Mouse (Mus musculus) cortical plate, adult 2 months (tissue): Measurements from ENCODE around the gene Slc38a3. TPM values are rescaled to one million over a fixed set of nuclear protein-coding genes. Genes with fewer than 3 reads are reported as not detected.

Experiments
- H3K27ac ChIP-seq: fragments of 200-500 bp; 2 replicates; pipeline ENCODE4 v1.5.1; 2012; ENCODE audit warnings: low read length, control low read depth, inconsistent platforms; ENCODE audit not compliant: insufficient read depth
- H3K4me1 ChIP-seq: fragments of 200-500 bp; 2 replicates; pipeline ENCODE4 v1.6.1; 2011; ENCODE audit warnings: low read length; ENCODE audit not compliant: control insufficient read depth, insufficient read depth
- H3K4me3 ChIP-seq: fragments of 200-500 bp; 2 replicates; pipeline ENCODE4 v1.5.1; 2011; ENCODE audit warnings: mild to moderate bottlenecking, low read length, control low read depth; ENCODE audit not compliant: insufficient read depth
- CTCF ChIP-seq: fragments of 200-500 bp; IDR thresholded peaks from 2 replicates; pipeline ENCODE4 v1.5.1; 2011; ENCODE audit warnings: mild to moderate bottlenecking, control low read depth, low read length; ENCODE audit not compliant: insufficient read depth; ENCODE audit errors: extremely low read depth
- POLR2A ChIP-seq: fragments of 200-500 bp; IDR thresholded peaks from 2 replicates; pipeline ENCODE4 v1.6.1; 2011; ENCODE audit warnings: mild to moderate bottlenecking, low read length, control low read depth; ENCODE audit not compliant: insufficient read depth; ENCODE audit errors: extremely low read depth
- polyA plus RNA-seq: library from polyadenylated mRNA; depleted of rRNA; stranded (reverse); fragments of >200 nt; gene quantifications from 2 replicates; pipeline ENCODE4 v1.2.3, GENCODE M21; 2012

Gene Slc38a3
- polyA plus RNA-seq, 1 experiment, result 156 TPM

DNA sequence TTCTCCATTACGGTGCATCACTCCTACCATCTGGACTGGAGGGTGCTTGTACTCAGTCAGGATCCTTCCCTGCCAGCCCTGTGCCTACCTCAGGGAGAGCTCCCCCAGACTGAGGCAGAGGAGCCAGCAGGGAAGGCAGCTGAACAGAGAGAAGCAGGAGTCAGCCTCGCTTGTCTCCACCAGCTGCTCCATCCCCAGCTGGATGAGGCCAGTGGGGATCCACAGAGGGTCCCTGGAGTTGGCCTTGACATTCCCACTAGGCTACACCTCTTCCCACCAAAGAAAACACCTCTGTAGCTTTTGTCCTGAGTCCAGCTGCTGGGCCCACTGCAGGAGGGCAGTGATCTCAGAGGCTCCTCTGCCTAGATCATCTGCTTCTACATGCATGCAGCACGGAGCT lies 44.4 kb downstream of the Slc38a3 start:
- TF ChIP-seq POLR2A (no peak), CTCF (no peak)
- Histone ChIP-seq H3K4me3 (no peak overlapping the region), H3K4me1 (peaks cover 9% of the 10 kb centered on the region), H3K27ac (peak overlapping the region; percentile 42; the same call in 1 of the 2 replicates)

GRCm38 (mm10) chr9:107624539-107624938 lies 44.8 kb downstream of the Slc38a3 start:
- H3K4me3 ChIP-seq, result no peak overlapping the region
- H3K4me1 ChIP-seq, result peaks cover 9% of the 10 kb centered on the region
- TF ChIP-seq POLR2A (no peak), CTCF (no peak)
- no peak overlapping the region for H3K27ac ChIP-seq

GRCm38 (mm10) chr9:107620954-107621353 lies 48.4 kb downstream of the Slc38a3 start:
- Histone ChIP-seq H3K4me1 (no peaks in the 10 kb centered on the region), H3K27ac (no peak overlapping the region), H3K4me3 (no peak overlapping the region)
- TF ChIP-seq CTCF (no peak), POLR2A (no peak)

DNA sequence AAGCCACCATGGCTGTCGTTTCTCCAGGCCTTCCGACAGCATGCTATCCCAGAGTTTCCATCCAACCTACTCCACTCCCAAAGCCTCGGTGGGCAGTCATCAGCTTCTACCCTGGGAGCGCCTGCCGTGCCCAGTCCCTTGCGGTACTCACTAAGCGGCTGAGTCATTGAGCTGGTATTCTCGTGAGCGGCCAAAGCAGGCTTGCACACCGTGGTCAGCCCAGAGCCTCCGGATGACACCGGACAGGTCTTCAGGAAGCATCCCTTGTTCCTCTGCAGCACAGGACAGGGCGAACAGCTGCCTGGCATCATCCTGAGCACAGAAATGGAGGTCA lies 49.8 kb downstream of the Slc38a3 start:
- Histone ChIP-seq H3K4me1 (no peaks in the 10 kb centered on the region), H3K4me3 (no peak overlapping the region), H3K27ac (no peak overlapping the region)
- TF ChIP-seq CTCF (no peak), POLR2A (no peak)

DNA sequence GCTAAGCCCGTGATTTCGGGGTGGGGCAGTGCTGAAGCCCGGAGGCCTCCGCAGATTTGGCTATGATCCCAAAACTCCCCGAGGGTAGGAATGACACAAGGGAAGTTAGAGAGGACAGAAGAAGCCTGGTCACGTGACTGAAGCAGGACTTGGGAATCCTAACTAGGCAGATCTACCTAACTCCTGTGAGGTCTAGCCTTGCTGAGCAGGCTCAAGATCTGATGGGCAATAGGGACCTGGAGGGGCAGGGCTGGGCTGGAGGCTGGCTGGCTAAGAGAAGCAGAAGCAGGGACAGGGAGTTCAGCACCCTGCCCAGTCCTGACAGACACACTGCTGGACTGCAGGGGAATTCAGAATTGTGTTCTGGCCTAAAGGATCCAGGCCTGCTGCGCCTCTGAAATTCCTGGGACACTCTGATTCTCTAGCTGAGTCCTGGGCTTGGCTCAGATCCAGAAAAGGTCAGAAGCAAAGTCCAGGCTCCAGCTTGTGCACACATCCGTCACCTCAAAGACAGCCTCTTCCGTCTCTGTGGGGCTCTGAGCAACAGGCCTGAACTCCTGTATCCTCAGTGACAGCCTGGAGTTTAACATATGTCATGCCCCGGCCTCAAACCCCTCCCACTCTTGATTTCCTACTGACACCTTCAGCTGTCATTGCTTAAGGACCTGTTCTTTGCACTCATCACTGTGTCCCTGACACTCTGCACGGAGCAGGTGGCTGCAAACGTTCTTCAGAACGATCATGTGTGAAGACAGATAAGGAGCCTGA lies 50.4 kb downstream of the Slc38a3 start:
- peak overlapping the region; percentile 41; the same call in 1 of the 2 replicates for H3K27ac ChIP-seq
- no peaks in the 10 kb centered on the region for H3K4me1 ChIP-seq
- TF ChIP-seq POLR2A (no peak), CTCF (no peak)
- no peak overlapping the region for H3K4me3 ChIP-seq

DNA sequence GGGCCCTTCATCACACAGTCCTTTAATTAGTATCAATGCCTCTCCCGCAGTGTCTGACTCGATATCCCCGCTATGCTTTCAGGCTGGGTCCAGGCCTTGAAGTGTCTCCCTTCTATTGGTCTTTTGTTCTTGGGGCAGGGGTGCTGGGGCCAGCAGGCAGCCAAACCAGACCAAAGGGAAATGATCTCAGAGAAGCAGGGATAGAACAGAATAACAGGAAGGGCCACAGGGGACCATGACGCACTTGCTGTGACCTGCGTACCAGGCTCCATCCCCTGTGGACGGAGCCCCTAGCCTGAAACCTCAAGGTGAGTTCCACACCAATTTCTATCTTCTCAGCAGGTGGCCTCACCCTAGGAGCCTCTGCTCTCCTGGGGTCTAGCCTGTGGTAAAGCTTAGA lies 51.2 kb downstream of the Slc38a3 start:
- no peak for TF ChIP-seq CTCF
- no peak for TF ChIP-seq POLR2A
- peak overlapping the region; percentile 41; the same call in 1 of the 2 replicates for H3K27ac ChIP-seq
- no peaks in the 10 kb centered on the region for H3K4me1 ChIP-seq
- H3K4me3 ChIP-seq, result no peak overlapping the region

- no peak overlapping the region for H3K4me3 ChIP-seq
- H3K4me1 ChIP-seq, result no peaks in the 10 kb centered on the region
- no peak for TF ChIP-seq POLR2A
- TF ChIP-seq CTCF, result no peak
- no peak overlapping the region for H3K27ac ChIP-seq
Observed at GRCm38 (mm10) chr9:107617461-107617860, 51.9 kb downstream of the Slc38a3 start.

GRCm38 (mm10) chr9:107615035-107615434 lies 54.3 kb downstream of the Slc38a3 start:
- TF ChIP-seq POLR2A (no peak), CTCF (no peak)
- no peak overlapping the region for H3K27ac ChIP-seq
- no peak overlapping the region for H3K4me3 ChIP-seq
- 0 out of 2 replicates have a peak, but pooled peaks cover 5% of the 10 kb centered on the region for H3K4me1 ChIP-seq

DNA sequence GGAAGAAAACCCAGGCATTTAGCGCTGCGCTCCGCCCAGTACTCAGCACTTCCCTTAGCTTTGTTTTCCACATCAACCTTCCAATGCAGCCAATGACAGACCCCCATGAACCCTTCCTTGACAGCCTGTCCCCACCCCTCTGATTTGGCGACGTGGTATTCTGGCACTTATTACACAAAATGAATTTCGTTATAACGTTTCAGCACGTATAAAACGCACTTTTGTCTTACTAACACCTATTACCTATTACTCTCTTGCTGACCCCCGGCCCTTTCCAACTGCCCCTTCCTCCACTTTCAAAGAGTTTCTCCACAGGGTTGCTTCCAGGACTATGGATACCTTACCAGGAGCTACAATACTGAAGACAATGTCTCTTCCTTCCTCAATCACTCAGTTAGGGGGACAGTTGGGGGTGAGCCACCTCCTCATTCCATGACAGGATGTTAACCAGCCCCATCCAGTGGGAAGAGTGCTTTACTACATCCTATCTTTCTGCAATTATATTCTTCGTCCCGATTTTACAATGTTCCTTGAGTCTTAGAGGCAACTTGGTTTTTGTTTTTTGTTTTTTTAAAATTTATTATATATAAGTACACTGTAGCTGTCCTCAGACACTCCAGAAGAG lies 56.3 kb downstream of the Slc38a3 start:
- peak overlapping the region; percentile 30 for H3K27ac ChIP-seq
- TF ChIP-seq CTCF (no peak; the same call in 1 of the 2 replicates), POLR2A (no peak)
- 0 out of 2 replicates have a peak overlapping the region, but pooled peaks have one; percentile 0 for H3K4me3 ChIP-seq
- H3K4me1 ChIP-seq, result 0 out of 2 replicates have a peak, but pooled peaks cover 5% of the 10 kb centered on the region
